Mouse (Mus musculus): Measurements from ENCODE around the gene Pknox2. TPM values are rescaled to one million over a fixed set of nuclear protein-coding genes. Genes with fewer than 3 reads are reported as not detected.

Gene Pknox2
- polyA plus RNA-seq (2012; rRNA removed), result 3.3 and 3.8 TPM in 2 replicates

DNA sequence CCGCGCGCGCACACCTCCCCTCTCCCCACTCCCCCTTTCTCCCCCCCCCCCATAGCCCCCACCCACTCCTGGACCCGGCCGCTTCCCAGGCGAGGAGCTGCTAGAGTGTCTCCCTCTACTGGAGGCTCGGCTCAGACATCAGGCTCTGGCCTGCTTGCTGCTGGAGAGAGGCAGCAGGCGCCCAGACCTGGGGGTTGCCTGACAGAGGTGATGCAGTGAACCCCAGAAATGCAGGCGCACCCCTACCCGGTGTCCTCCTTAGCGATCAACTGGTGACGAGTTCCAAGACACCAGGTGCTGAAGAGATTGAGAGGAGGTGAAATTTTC, at the start of gene Pknox2:
Gene Pknox2 (minus strand): TSS at position 49 of the 327 bp plus-strand sequence.

Other genes with a start within 250 kb of the Pknox2 start
- gene Tmem218, start 60.8 kb upstream of the Pknox2 start, polyA plus RNA-seq (2012; rRNA removed), result 1.7 and 1.8 TPM in 2 replicates
- gene Slc37a2, start 108.3 kb upstream of the Pknox2 start, polyA plus RNA-seq (2012; rRNA removed), result 162 and 181 TPM in 2 replicates
- gene Ccdc15, start 201.0 kb upstream of the Pknox2 start, polyA plus RNA-seq (2012; rRNA removed), result 1.1 and 1.5 TPM in 2 replicates
- gene Hepacam, start 219.9 kb upstream of the Pknox2 start, polyA plus RNA-seq (2012; rRNA removed), result 1.2 and 1.6 TPM in 2 replicates